Mouse (Mus musculus) kidney, postnatal 0 days (tissue): ENCODE results near the gene Tekt3. TPM values are rescaled to one million over a fixed set of nuclear protein-coding genes. Genes with fewer than 3 reads are reported as not detected.

ENCODE experiments used
- ATAC-seq: fragments of 200-750 bp; cut with Nextera tagmentation; replicated peaks from 2 replicates; pipeline ENCODE4 v1.8.0; 2017; ENCODE audit warnings: low read depth, moderate number of reproducible peaks, moderate TSS enrichment, moderate library complexity; ENCODE audit not compliant: low FRiP score
- DNase-seq: peaks from one replicate; pipeline ENCODE4 v3.0.0-alpha.2; 2016; ENCODE audit warnings: low spot score
- H3K27ac ChIP-seq: fragments of 300-500 bp; sonication (generic); 2 replicates; pipeline ENCODE4 v1.5.1; 2014; ENCODE audit warnings: mild to moderate bottlenecking
- H3K27me3 ChIP-seq: fragments of 300-500 bp; sonication (generic); 2 replicates; pipeline ENCODE4 v1.6.1; 2014; ENCODE audit warnings: low read length, mixed read lengths; ENCODE audit not compliant: insufficient read depth
- H3K36me3 ChIP-seq: fragments of 300-500 bp; sonication (generic); 2 replicates; pipeline ENCODE4 v1.6.1; 2014; ENCODE audit warnings: low read length, mixed read lengths; ENCODE audit not compliant: insufficient read depth
- H3K4me1 ChIP-seq: fragments of 300-500 bp; sonication (generic); replicated peaks from 2 replicates; pipeline ENCODE4 v1.6.1; 2014; ENCODE audit warnings: antibody characterized with exemption, low read length, mixed read lengths; ENCODE audit not compliant: insufficient read depth
- H3K4me2 ChIP-seq: fragments of 300-500 bp; sonication (generic); 2 replicates; pipeline ENCODE4 v1.6.1; 2014; ENCODE audit warnings: mild to moderate bottlenecking, low read length, moderate library complexity, mixed read lengths
- H3K4me3 ChIP-seq: fragments of 300-500 bp; sonication (generic); replicated peaks from 2 replicates; pipeline ENCODE4 v1.5.1; 2014; ENCODE audit warnings: low read depth, low read length
- H3K9ac ChIP-seq: fragments of 300-500 bp; sonication (generic); 2 replicates; pipeline ENCODE4 v1.6.1; 2014; ENCODE audit warnings: low read depth, low read length
- H3K9me3 ChIP-seq: fragments of 300-500 bp; sonication (generic); replicated peaks from 2 replicates; pipeline ENCODE4 v1.6.1; 2016; ENCODE audit warnings: low read length, inconsistent platforms, mixed read lengths
- CTCF ChIP-seq: IDR thresholded peaks from 2 replicates; pipeline ENCODE4 v1.5.1; 2016; ENCODE audit warnings: antibody characterized with exemption, low read depth, mild to moderate bottlenecking, moderate library complexity
- WGBS: fragments of 180-500 bp; shearing (Covaris S2); extraction: QIAGEN DNeasy Blood & Tissue Kit; methylation state at CpG from one replicate; pipeline ENCODE4 v1.1.7; 2014; 5-methylcytosine and 5-hydroxymethylcytosine counted together
- polyA plus RNA-seq: library from polyadenylated mRNA; unstranded; fragments of >200 nt; fragmentation: Nextera tagmentation; extraction: Ambion mirVana; gene quantifications from 2 replicates; pipeline ENCODE4 v1.2.1, GENCODE M21; 2015

Tekt3 gene
- polyA plus RNA-seq, 1 experiment from 2014 or later, result not detected

DNA sequence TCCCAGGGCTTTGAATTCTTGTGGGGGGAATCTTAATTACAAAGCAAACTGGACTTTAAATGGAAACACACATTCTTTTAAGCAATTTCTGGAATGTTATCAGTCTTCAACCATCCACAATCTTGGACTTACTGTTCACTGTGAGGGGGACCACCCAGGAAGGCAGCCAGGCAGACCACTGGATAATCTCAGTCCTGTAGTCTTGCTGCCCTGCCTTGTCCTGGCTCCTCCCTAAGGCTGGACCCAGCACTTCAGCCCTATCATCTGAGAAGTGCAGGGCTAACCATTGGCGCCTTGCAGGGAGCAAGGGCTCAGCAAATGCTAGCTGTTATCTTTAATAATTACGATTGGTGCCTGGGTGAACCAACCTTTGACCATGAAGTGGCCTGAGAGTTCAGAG is 37.3 kb upstream of the Tekt3 start:
- H3K36me3 ChIP-seq, result no peaks in the 10 kb centered on the region
- peak overlapping the region; percentile 50; the same call in 1 of the 2 replicates for H3K27ac ChIP-seq
- H3K4me1 ChIP-seq, result peaks cover 6% of the 10 kb centered on the region; the same call in 1 of the 2 replicates
- DNase-seq, result peak; percentile 78
- no peak overlapping the region for H3K9ac ChIP-seq
- no peaks in the 10 kb centered on the region for H3K9me3 ChIP-seq
- H3K27me3 ChIP-seq, result no peaks in the 10 kb centered on the region
- TF ChIP-seq CTCF, result no peak
- H3K4me2 ChIP-seq, result no peak overlapping the region
- WGBS, result 44% methylated on average over 2 of the region's 2 CpGs
- H3K4me3 ChIP-seq, result no peak overlapping the region
- ATAC-seq, result no peak

DNA sequence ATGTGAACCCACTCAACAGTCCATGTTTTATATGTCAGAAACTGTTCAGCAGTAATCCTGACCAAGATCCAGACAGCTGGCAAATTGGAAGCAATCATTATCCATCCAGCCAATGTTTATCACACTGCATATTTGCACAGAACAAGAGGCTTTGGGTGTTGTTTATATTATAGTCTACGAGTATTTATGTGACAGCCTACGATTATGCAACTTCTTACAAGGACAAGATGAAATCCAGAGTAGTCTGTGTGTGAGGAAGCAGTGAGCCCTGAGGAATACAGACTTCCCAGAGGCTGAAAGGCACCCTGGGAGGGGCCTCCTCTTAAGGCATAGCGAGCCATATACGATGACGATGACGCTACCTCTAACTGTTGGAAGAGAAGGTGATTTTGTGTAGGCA is 36.0 kb upstream of the Tekt3 start:
- peaks cover 6% of the 10 kb centered on the region; the same call in 1 of the 2 replicates for H3K4me1 ChIP-seq
- H3K9me3 ChIP-seq, result no peaks in the 10 kb centered on the region
- H3K9ac ChIP-seq, result no peak overlapping the region

DNA sequence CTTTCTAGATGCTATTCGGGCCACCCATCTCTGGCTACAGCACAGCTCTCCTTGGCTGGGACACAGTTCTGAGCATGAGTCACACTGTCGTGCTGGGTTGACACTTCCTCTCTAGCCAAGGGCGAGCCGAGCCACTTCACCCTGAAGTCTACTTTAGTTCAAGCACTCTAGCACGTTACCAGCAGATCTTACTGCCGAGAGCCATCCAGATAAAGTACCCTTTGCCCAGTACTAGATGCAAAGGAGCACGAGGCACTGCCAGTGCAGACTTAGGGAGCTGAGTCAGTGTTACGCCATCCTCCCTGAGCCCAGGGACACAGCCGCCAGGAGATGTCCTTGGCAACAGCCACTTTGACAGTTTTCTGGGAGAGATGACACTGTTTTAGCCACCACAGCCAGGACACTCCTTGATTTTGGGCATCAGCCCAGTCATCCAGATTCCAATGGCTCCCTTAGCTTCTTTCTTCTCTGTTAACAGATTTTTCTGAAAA is 34.8 kb upstream of the Tekt3 start:
- Histone ChIP-seq H3K9ac (no peak overlapping the region), H3K9me3 (no peaks in the 10 kb centered on the region), H3K4me3 (no peak overlapping the region), H3K27me3 (no peaks in the 10 kb centered on the region), H3K4me1 (peaks cover 4% of the 10 kb centered on the region; the same call in 1 of the 2 replicates), H3K36me3 (no peaks in the 10 kb centered on the region), H3K4me2 (no peak overlapping the region), H3K27ac (no peak overlapping the region)
- DNase-seq (no peak), ATAC-seq (no peak)
- WGBS, result 80% methylated on average over 9 of the region's 9 CpGs
- no peak for TF ChIP-seq CTCF

More for the DNA sequence above, 36.0 kb upstream of the Tekt3 start:
- no peak for TF ChIP-seq CTCF
- Histone ChIP-seq H3K4me3 (no peak overlapping the region), H3K36me3 (no peaks in the 10 kb centered on the region), H3K27ac (no peak overlapping the region), H3K4me2 (no peak overlapping the region), H3K27me3 (no peaks in the 10 kb centered on the region)
- 76% methylated on average over 6 of the region's 6 CpGs for WGBS
- DNase-seq, result peak; percentile 72
- no peak for ATAC-seq

DNA sequence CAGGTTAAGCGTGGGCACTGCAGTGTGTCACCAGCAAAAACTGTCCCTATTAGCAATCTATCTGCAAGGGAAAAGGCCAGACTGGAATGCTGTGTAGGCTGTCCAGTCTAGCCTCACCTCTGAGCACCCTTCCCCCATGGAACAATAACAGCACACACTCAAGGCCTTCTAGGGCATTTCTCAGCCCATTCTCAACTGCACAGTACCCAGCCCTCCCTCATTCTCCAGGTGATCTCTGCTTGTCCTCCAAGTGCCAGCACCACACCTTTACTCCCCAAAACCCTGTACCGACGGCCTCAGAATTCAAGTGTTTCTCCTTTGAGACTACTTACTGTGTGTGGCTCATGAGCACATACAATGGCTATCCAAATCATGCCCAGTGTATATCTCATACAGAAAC is 33.3 kb upstream of the Tekt3 start:
- Histone ChIP-seq H3K4me3 (no peak overlapping the region), H3K27me3 (no peaks in the 10 kb centered on the region), H3K9me3 (no peaks in the 10 kb centered on the region), H3K27ac (no peak overlapping the region), H3K4me2 (no peak overlapping the region), H3K9ac (no peak overlapping the region), H3K4me1 (peaks cover 4% of the 10 kb centered on the region; the same call in 1 of the 2 replicates), H3K36me3 (no peaks in the 10 kb centered on the region)
- DNase-seq, result no peak
- 86% methylated on average over 3 of the region's 3 CpGs for WGBS
- ATAC-seq, result no peak
- TF ChIP-seq CTCF, result no peak

DNA sequence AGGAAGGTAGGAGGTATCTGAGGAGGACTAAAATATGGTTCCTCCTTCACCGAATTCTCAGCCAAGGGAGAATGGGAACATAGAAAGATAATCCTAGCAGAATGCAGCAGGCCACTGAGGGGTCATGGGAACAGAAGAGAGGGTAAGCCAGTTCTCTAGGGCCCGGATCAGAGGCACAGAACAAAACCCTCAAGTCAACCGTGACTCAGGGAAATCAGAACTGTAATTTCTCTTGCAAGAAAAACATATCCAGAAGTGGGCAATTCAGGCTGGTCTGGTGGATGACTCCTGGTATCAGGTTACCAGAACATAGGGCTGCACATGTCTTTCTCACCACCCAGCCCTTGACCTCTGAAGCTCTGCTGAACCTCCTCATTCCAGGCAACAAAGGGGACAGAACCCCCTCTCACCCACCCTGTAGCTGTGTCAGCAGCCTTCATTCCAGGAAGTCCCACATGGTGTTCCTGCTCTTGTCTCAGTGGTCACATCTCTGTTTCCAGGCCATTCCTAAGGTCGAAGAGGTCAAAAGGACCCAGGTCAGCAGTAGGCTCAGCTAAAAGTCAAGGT is 32.2 kb upstream of the Tekt3 start:
- no peak for TF ChIP-seq CTCF
- Histone ChIP-seq H3K9ac (no peak overlapping the region), H3K27me3 (no peaks in the 10 kb centered on the region), H3K4me1 (peaks cover 1% of the 10 kb centered on the region; the same call in 1 of the 2 replicates), H3K36me3 (no peaks in the 10 kb centered on the region), H3K27ac (no peak overlapping the region), H3K4me3 (no peak overlapping the region), H3K9me3 (no peaks in the 10 kb centered on the region), H3K4me2 (no peak overlapping the region)
- DNase-seq, result peak; percentile 57
- no peak; the same call in 1 of the 2 replicates for ATAC-seq
- 40% methylated on average over 4 of the region's 4 CpGs for WGBS

DNA sequence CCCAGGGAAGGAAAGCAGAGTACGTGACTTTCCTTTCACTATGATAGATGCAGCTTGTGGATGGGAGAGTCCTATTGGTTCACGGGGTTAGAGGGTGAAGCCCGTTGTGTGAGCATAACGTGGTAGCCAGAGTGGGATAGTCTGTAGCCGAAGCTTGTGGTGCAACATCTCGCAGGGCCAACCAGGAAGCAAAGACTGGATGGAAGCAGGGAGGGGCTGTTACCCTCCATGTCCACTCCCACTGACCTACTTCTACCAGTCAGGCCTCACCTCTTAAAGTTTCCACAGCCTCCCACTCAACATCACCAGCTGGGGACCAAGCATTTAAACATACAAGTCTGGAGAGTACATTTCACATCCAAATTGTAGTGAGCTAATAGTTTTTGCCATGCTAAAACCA is 31.7 kb upstream of the Tekt3 start:
- H3K4me3 ChIP-seq, result no peak overlapping the region
- H3K9ac ChIP-seq, result no peak overlapping the region
- H3K4me2 ChIP-seq, result no peak overlapping the region
- no peak for TF ChIP-seq CTCF
- no peak for ATAC-seq
- no peaks in the 10 kb centered on the region for H3K27me3 ChIP-seq
- DNase-seq, result no peak
- H3K4me1 ChIP-seq, result no peaks in the 10 kb centered on the region; the same call in 1 of the 2 replicates
- H3K9me3 ChIP-seq, result no peaks in the 10 kb centered on the region
- no peak overlapping the region for H3K27ac ChIP-seq
- 74% methylated on average over 6 of the region's 6 CpGs for WGBS
- H3K36me3 ChIP-seq, result no peaks in the 10 kb centered on the region
